Mouse (Mus musculus) macrophage (primary cell): ENCODE measurements around the gene 1700001C19Rik. TPM values are rescaled to one million over a fixed set of nuclear protein-coding genes. Genes with fewer than 3 reads are reported as not detected.
A peak's percentile ranks its signal among the peaks of the same experiment; 100 is the strongest.

Experiments
- H3K27ac ChIP-seq: fragments of 350-480 bp; formaldehyde crosslinking; 2 replicates; pipeline ENCODE4 v1.9.0; 2021
- H3K36me3 ChIP-seq: fragments of 350-480 bp; formaldehyde crosslinking; 2 replicates; pipeline ENCODE4 v1.9.0; 2021; ENCODE audit errors: inconsistent target
- H3K4me3 ChIP-seq: fragments of 350-480 bp; formaldehyde crosslinking; 2 replicates; pipeline ENCODE4 v1.9.0; 2021; ENCODE audit errors: inconsistent target
- H3K79me2 ChIP-seq: fragments of 350-480 bp; formaldehyde crosslinking; 2 replicates; pipeline ENCODE4 v1.9.0; 2021; ENCODE audit errors: inconsistent target
- WGBS: methylation state at CpG from one replicate; pipeline ENCODE4 v1.1.7; 2026; ENCODE audit warnings: inconsistent platforms; ENCODE audit not compliant: missing documents; 5-methylcytosine and 5-hydroxymethylcytosine counted together
- polyA plus RNA-seq: library from polyadenylated mRNA; stranded (reverse); fragments of 250-400 nt; gene quantifications from 3 replicates; pipeline ENCODE4 v1.2.4, GENCODE M21; 2018; ENCODE audit warnings: inconsistent platforms

The 1700001C19Rik gene
- polyA plus RNA-seq, 1 experiment from 2014 or later = not detected

GRCm38 (mm10) chr17:47394223-47394869, 42.8 kb downstream of the 1700001C19Rik start:
- peak overlapping the region; percentile 54 for H3K4me3 ChIP-seq
- H3K36me3 ChIP-seq = no peaks in the 10 kb centered on the region
- WGBS = 4% methylated on average over 24 of the region's 24 CpGs
- H3K27ac ChIP-seq = peak overlapping the region; percentile 62
- no peaks in the 10 kb centered on the region for H3K79me2 ChIP-seq

- Histone ChIP-seq H3K27ac (no peak overlapping the region), H3K4me3 (no peak overlapping the region), H3K79me2 (no peaks in the 10 kb centered on the region), H3K36me3 (no peaks in the 10 kb centered on the region)
- 64% methylated on average over 2 of the region's 4 CpGs for WGBS
Observed at GRCm38 (mm10) chr17:47386649-47387048, 50.5 kb downstream of the 1700001C19Rik start.

GRCm38 (mm10) chr17:47385145-47385544, 52.0 kb downstream of the 1700001C19Rik start, which contains the start of gene Guca1b:
Gene Guca1b (plus strand): TSS chr17:47385393.
- no peaks in the 10 kb centered on the region for H3K79me2 ChIP-seq
- H3K36me3 ChIP-seq = no peaks in the 10 kb centered on the region
- H3K4me3 ChIP-seq = no peak within 1 kb of the TSS
- no peak within 1 kb of the TSS for H3K27ac ChIP-seq
- 81% methylated on average over 10 of the region's 10 CpGs for WGBS

- WGBS = 90% methylated on average over 3 of the region's 3 CpGs
Observed at GRCm38 (mm10) chr17:47384064-47384463, 53.1 kb downstream of the 1700001C19Rik start.

GRCm38 (mm10) chr17:47383266-47383665, 53.9 kb downstream of the 1700001C19Rik start:
- H3K36me3 ChIP-seq = peaks cover 15% of the 10 kb centered on the region; the same call in 1 of the 2 replicates
- H3K79me2 ChIP-seq = no peaks in the 10 kb centered on the region
- WGBS = 95% methylated on average over 4 of the region's 4 CpGs
- H3K4me3 ChIP-seq = no peak overlapping the region
- no peak overlapping the region for H3K27ac ChIP-seq

More at GRCm38 (mm10) chr17:47384064-47384463, 53.1 kb downstream of the 1700001C19Rik start:
- Histone ChIP-seq H3K27ac (no peak overlapping the region), H3K36me3 (peaks cover 9% of the 10 kb centered on the region; the same call in 1 of the 2 replicates), H3K4me3 (no peak overlapping the region), H3K79me2 (no peaks in the 10 kb centered on the region)

GRCm38 (mm10) chr17:47381917-47382316, 55.3 kb downstream of the 1700001C19Rik start:
- Histone ChIP-seq H3K36me3 (peaks cover 21% of the 10 kb centered on the region), H3K27ac (no peak overlapping the region), H3K79me2 (no peaks in the 10 kb centered on the region), H3K4me3 (no peak overlapping the region)
- 95% methylated on average over 11 of the region's 11 CpGs for WGBS

- no peak overlapping the region for H3K27ac ChIP-seq
- H3K36me3 ChIP-seq = peaks cover 57% of the 10 kb centered on the region
- WGBS = 93% methylated on average over 13 of the region's 15 CpGs
- H3K79me2 ChIP-seq = no peaks in the 10 kb centered on the region
- H3K4me3 ChIP-seq = no peak overlapping the region
Observed at GRCm38 (mm10) chr17:47378133-47378532, 59.0 kb downstream of the 1700001C19Rik start.

- Histone ChIP-seq H3K36me3 (peaks cover 65% of the 10 kb centered on the region), H3K27ac (no peak overlapping the region), H3K4me3 (no peak overlapping the region), H3K79me2 (peaks cover 2% of the 10 kb centered on the region; the same call in 1 of the 2 replicates)
- 72% methylated on average over 6 of the region's 6 CpGs for WGBS
Observed at GRCm38 (mm10) chr17:47376779-47377280, 60.3 kb downstream of the 1700001C19Rik start.

GRCm38 (mm10) chr17:47373991-47374390, 63.2 kb downstream of the 1700001C19Rik start:
- Histone ChIP-seq H3K36me3 (peaks cover 56% of the 10 kb centered on the region), H3K27ac (no peak overlapping the region)
- 92% methylated on average over 6 of the region's 6 CpGs for WGBS

GRCm38 (mm10) chr17:47371451-47371850, 65.7 kb downstream of the 1700001C19Rik start:
- H3K36me3 ChIP-seq = peaks cover 40% of the 10 kb centered on the region
- peaks cover 18% of the 10 kb centered on the region for H3K79me2 ChIP-seq
- 15% methylated on average over 4 of the region's 4 CpGs for WGBS
- no peak overlapping the region for H3K4me3 ChIP-seq
- no peak overlapping the region for H3K27ac ChIP-seq

More at GRCm38 (mm10) chr17:47373991-47374390, 63.2 kb downstream of the 1700001C19Rik start:
- Histone ChIP-seq H3K4me3 (no peak overlapping the region), H3K79me2 (peaks cover 16% of the 10 kb centered on the region)

GRCm38 (mm10) chr17:47369087-47369443, 68.1 kb downstream of the 1700001C19Rik start:
- Histone ChIP-seq H3K27ac (peak overlapping the region; percentile 49), H3K79me2 (peaks cover 18% of the 10 kb centered on the region), H3K4me3 (peak overlapping the region; percentile 95), H3K36me3 (peaks cover 16% of the 10 kb centered on the region)
- 6% methylated on average over 20 of the region's 20 CpGs for WGBS

- Histone ChIP-seq H3K4me3 (peak within 1 kb of the TSS; percentile 95), H3K27ac (peak within 1 kb of the TSS; percentile 49), H3K36me3 (peaks cover 13% of the 10 kb centered on the region; the same call in 1 of the 2 replicates), H3K79me2 (peaks cover 18% of the 10 kb centered on the region)
- whole genome bisulfite sequencing = 6% methylated on average over 35 of the region's 35 CpGs
Observed at GRCm38 (mm10) chr17:47368401-47369086, 68.6 kb downstream of the 1700001C19Rik start, which contains the start of gene Mrps10. Gene Mrps10 (plus strand): TSS chr17:47368887.
